Mouse (Mus musculus) gastrocnemius, postnatal 14 days (tissue): ENCODE measurements at regions not wholly inside any gene's neighbourhood (a gene's known extent, or its start where the extent isn't known, plus 50 kb on each side); places are given as distances from the start of the nearest gene placed in this dataset.

Experiments used
- DNase-seq: peaks from one replicate; pipeline ENCODE4 v3.0.0; 2021; ENCODE audit warnings: mixed read lengths
- intact Hi-C: fragments of 180-260 bp; cut with DNase I; formaldehyde crosslinking; loops from one replicate; pipeline ENCODE4 v1.15.1; 2025; ENCODE audit warnings: low total_unique reads
- microRNA-seq, 2 experiments: library from miRNA; unstranded; fragments of <30 nt; microRNA quantifications; one replicate each; pipeline ENCODE4 v1.2.0; 2021

DNA sequence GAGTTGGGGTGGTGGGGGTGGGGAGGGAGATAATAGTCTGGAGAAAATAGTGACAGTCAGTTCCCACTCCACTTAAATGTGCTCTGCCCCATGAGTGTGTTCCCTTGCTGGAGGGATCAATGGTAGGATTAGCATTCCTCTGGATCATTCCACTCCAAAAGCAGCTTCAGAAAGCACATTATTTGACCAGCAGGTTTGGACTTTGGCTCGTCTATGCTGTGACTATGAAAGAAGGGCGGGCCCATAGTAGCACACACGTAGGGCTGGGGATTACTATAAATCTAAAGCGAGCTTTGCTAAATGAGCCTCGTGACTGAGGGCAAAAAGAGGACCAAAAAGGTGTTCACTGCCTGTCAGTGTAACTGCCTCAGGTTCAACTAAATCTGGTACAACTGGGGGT, 75.9 kb upstream of the Marcks start:
- intact Hi-C loops = no loop called here
- DNase-seq = no peak

DNA sequence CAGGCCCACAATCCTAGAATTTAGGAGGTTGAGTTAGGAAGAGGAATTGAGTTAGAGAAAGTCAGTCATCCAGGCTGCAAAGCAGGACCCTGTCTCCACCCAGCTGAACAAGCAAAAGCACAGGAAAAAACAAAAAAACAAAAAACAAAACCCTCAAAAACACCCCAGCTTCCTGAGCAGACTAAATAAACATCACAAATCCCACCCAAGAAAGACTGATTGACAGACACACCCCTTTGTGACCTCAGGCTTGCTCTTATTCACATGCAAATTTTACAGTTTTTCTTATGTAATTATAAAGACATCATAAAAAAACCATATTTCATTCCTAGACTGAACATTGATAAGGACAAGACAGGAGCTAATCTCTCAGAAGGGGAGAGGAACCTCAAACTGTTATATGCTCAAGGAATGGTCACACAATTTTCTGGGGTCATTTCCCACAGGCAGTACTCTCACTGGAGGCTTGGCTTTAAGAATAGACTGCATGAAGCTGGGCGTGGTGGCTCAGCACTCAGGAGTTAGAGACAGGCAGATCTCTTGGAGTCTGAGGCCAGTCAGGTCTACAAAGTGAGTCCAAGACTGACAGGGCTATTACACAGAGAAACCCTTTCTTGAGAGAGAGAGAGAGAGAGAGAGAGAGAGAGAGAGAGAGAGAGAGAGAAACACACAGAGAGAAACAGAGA, 73.8 kb upstream of the Marcks start:
- no peak for DNase-seq

GRCm38 (mm10) chr10:37211305-37211704, 72.6 kb upstream of the Marcks start:
- DNase-seq = no peak
- intact Hi-C loops = no loop called here

More for the DNA sequence above, 73.8 kb upstream of the Marcks start:
- intact Hi-C loops = no loop called here

- no peak for DNase-seq
- intact Hi-C loops = no loop called here
Measured at GRCm38 (mm10) chr10:37210223-37210622, 71.5 kb upstream of the Marcks start.

DNA sequence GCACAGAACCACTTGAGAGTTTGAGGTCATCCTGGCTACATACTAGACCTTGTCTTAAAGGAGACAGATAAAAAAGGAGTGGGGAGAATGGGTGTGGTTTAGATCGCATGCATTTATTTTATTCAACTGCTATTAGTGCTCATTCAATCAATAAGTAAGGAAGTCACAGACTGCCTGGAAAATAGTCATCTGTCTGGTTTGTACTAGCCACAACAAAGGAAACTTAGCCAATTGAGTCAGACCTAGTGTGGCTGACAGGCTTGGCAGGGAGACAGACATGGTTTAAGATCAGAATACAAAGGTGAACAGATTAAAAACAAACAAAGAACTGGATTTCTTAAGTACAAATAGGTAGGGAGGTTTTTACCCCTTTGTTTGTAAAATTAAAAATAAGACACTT, 68.3 kb upstream of the Marcks start:
- no peak for DNase-seq
- intact Hi-C loops = no loop called here

DNA sequence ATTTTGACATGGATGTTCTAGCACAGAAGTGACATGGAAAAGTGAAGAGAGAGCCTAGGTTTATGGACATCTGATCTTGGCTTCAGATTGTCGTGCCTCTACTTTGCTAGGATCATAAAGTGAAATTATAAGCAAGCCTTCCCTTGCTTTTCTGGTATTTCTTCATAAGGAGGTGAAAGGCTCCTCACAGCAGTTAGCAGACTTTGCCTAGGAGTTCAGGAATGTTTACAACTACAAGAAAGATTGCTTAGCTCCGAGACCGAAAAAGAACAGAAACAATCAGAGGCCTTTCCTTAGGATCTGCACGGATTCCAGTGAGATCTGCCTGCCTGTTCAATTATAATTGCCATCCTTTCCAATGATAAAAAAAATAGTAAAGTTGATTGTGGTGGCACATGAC, 67.8 kb upstream of the Marcks start:
- intact Hi-C loops = no loop called here
- DNase-seq = no peak

- no peak for DNase-seq
- intact Hi-C loops = no loop called here
Measured at GRCm38 (mm10) chr10:37203709-37204108, 65.0 kb upstream of the Marcks start.

DNA sequence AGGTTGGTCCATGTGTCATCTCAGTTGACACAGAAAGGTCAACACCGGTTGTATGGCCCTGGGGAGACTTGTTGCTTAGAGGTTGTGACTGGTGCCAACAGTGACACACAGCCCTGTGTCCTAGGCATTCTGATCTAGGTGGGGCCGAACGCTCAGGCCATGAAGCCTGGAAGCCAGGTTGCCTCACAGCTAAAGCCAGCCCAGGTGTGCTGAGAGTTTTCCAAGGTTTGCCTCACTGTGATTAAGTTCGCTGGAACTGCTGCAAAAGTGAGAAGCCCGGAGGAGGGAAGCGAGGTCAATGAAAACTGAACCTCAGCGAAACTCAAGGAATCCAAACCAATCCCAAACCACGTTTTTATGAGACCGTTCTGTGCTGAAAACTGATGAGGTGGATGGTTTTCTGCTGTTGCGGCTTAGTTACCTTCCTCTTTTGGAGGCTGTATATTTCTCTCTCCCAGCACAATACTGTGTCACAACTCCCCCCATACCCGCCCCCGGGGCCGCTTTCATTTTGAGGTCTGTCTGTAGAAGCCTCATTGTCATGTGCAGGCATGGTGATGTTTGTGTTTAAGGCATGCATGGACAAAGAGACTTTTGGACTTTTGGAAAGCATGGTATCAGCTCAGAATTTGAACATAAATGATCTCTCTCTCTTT, 56.2 kb upstream of the Marcks start:
- DNase-seq = peak; percentile 36
- intact Hi-C loops = no loop called here

- peak; percentile 86 for DNase-seq
- intact Hi-C loops = no loop called here
Measured at GRCm38 (mm10) chr10:37194131-37194797, 55.5 kb upstream of the Marcks start.

- intact Hi-C loops = no loop called here
Measured at GRCm38 (mm10) chr10:37192661-37193060, 53.9 kb upstream of the Marcks start.

DNA sequence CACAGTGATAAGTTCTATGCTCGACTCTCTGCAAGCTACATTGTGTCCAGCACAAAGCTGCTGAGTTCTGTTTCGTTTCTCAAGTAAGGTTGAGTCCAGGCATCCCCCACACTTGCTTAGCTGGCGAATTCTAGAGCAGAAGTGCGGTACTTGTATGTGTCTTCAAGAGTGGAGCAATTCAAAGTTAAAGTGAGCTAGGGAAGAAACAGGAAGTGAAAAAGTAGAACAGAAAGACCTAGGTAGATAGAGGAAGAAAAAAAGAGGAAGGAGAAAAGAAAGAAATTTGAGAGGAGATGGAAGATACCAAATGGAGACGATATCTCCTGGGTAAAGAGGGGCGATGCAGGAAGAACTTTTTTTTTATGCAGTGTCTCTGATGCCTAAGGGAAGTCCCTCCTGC, 51.4 kb upstream of the Marcks start:
- intact Hi-C loops = no loop called here
- DNase-seq = no peak

More at GRCm38 (mm10) chr10:37192661-37193060, 53.9 kb upstream of the Marcks start:
- no peak for DNase-seq

Small RNAs in the stretch of these regions (microRNA-seq; reads per million reads assigned to microRNA genes)
- 0 reads per million in 2 experiments for gene Gm24710
